Mouse (Mus musculus): ENCODE data around the gene Tpsg1.

Gene Tpsg1

GRCm38 (mm10) chr17:25408302-25408999, 39.4 kb downstream of the Tpsg1 start:
- no peak for DNase-seq

GRCm38 (mm10) chr17:25409621-25410020, 40.5 kb downstream of the Tpsg1 start:
- no peak for DNase-seq

- no peak for DNase-seq
Measured at GRCm38 (mm10) chr17:25410180-25410579, 41.1 kb downstream of the Tpsg1 start.

- DNase-seq = no peak
Measured at GRCm38 (mm10) chr17:25410786-25411185, 41.7 kb downstream of the Tpsg1 start.

GRCm38 (mm10) chr17:25411251-25411650, 42.2 kb downstream of the Tpsg1 start:
- DNase-seq = no peak

- peak; percentile 76 for DNase-seq
Measured at GRCm38 (mm10) chr17:25414209-25414608, 45.1 kb downstream of the Tpsg1 start.

GRCm38 (mm10) chr17:25414917-25415316, 45.8 kb downstream of the Tpsg1 start:
- no peak for DNase-seq

GRCm38 (mm10) chr17:25415421-25415913, 46.4 kb downstream of the Tpsg1 start:
- DNase-seq = no peak

- DNase-seq = no peak
Measured at GRCm38 (mm10) chr17:25416219-25416618, 47.1 kb downstream of the Tpsg1 start.

- DNase-seq = no peak
Measured at GRCm38 (mm10) chr17:25417990-25418389, 48.9 kb downstream of the Tpsg1 start.

GRCm38 (mm10) chr17:25418926-25419325, 49.9 kb downstream of the Tpsg1 start:
- no peak for DNase-seq

GRCm38 (mm10) chr17:25420998-25421397, 51.9 kb downstream of the Tpsg1 start:
- no peak for DNase-seq

Measured in kidney, adult 18-20 months (tissue).